Mouse (Mus musculus): ENCODE measurements around the gene Pdzd2. TPM values are rescaled to one million over a fixed set of nuclear protein-coding genes. Genes with fewer than 3 reads are reported as not detected.

The Pdzd2 gene
- polyA plus RNA-seq, 1 experiment from 2014 or later = 4.7 TPM

DNA sequence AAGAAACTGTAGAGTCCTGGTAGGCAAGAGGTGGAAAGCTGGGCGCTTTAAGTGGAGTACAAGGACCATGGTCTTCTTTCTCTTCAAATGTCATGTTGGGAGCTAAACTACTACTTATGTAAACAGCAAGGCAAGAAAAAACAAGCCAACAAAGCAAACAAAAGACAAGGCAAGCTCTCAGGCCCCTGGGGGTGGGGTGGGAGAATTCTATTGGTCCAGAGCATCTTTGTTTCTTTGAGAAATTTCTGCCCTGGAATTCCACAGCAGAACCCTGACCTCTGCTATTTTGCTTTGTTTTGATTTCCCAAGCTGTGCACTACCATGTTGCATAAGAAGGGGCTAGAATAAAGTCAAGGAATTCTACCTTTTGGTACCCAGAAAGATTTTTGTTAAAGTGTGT lies 307.4 kb downstream of the Pdzd2 start:
- 89% methylated on average over 1 of the region's 1 CpGs for WGBS
- no peaks in the 10 kb centered on the region for H3K9me3 ChIP-seq
- H3K4me3 ChIP-seq = no peak overlapping the region
- no peak for DNase-seq (ENCODE audit: extremely low spot score, low spot score)
- peaks cover 53% of the 10 kb centered on the region for H3K4me1 ChIP-seq
- no peaks in the 10 kb centered on the region for H3K36me3 ChIP-seq (replicated peaks)
- no peaks in the 10 kb centered on the region for H3K27me3 ChIP-seq (ENCODE audit: poor library complexity, severe bottlenecking)
- H3K27ac ChIP-seq = peak overlapping the region; percentile 20; the same call in 1 of the 2 replicates

DNA sequence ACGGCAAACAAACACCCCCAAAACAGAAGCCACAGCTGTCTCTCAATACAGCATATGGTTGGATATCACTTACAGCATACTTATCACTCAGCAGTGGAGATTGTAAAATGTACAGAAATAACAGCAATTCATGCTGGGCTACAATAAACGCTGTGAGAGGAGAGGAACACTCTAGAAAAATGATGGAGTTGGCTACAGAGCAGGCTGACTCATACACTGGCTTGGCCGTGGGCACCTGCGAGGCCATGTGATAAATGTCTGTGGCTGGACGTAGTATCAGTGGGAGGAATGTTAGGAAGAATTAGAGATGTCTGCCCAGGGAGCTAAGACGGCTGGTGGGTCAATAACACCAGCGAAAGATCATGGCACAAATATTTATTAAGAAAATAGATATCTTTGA lies 308.0 kb downstream of the Pdzd2 start:
- peaks cover 49% of the 10 kb centered on the region for H3K4me1 ChIP-seq
- H3K4me3 ChIP-seq = no peak overlapping the region
- H3K27ac ChIP-seq = no peak overlapping the region
- H3K36me3 ChIP-seq (replicated peaks) = no peaks in the 10 kb centered on the region
- H3K9me3 ChIP-seq = no peaks in the 10 kb centered on the region
- no peak for DNase-seq (ENCODE audit: extremely low spot score, low spot score)
- H3K27me3 ChIP-seq (ENCODE audit: poor library complexity, severe bottlenecking) = no peaks in the 10 kb centered on the region
- WGBS = 86% methylated on average over 7 of the region's 7 CpGs

DNA sequence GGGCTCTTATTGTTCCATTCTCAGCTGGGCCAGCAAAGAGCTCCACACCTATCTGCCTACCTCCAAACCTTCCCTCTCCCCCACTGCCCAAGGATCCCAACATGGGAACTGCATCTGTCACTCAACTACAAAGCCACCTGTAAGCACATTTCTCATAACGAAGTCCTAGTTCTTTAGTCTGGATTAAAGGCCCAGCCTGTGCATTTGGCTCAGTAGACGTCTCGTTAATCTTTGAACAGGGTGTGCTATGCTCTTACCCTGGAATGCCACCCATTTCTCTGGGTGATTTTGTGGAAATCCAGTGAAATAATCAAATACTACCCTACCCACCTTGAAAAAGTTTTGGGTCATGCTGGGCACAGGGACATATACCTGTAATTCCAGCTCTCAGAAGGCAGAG lies 308.5 kb downstream of the Pdzd2 start:
- 86% methylated on average over 3 of the region's 3 CpGs for WGBS
- Histone ChIP-seq H3K27me3 (ENCODE audit: poor library complexity, severe bottlenecking) (no peaks in the 10 kb centered on the region), H3K4me1 (peaks cover 45% of the 10 kb centered on the region), H3K9me3 (no peaks in the 10 kb centered on the region), H3K27ac (no peak overlapping the region), H3K36me3 (replicated peaks) (no peaks in the 10 kb centered on the region), H3K4me3 (no peak overlapping the region)
- no peak for DNase-seq (ENCODE audit: extremely low spot score, low spot score)

DNA sequence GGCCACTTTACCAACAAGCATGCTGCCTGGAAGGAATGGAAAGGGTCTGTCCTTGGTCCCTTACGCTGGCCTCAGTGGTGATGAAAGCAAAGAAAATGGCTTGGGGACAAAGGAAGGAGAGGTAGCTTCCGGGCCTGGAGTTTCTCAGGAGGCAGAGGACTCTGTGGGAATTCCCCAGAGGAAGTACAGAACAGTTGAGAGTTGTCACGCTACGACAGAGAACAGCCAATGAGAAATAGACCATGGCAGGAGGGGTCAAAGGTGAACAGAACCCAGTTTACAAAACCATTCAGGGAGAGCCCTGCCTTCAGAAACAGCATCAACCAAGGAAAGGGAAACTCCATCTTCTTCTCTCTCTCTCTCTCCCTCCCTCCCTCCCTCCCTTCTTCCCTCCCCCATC lies 309.1 kb downstream of the Pdzd2 start:
- DNase-seq (ENCODE audit: extremely low spot score, low spot score) = no peak
- H3K36me3 ChIP-seq (replicated peaks) = no peaks in the 10 kb centered on the region
- no peak overlapping the region for H3K27ac ChIP-seq
- WGBS = 69% methylated on average over 4 of the region's 4 CpGs
- H3K9me3 ChIP-seq = no peaks in the 10 kb centered on the region
- H3K4me1 ChIP-seq = peaks cover 43% of the 10 kb centered on the region
- no peaks in the 10 kb centered on the region for H3K27me3 ChIP-seq (ENCODE audit: poor library complexity, severe bottlenecking)
- H3K4me3 ChIP-seq = no peak overlapping the region

DNA sequence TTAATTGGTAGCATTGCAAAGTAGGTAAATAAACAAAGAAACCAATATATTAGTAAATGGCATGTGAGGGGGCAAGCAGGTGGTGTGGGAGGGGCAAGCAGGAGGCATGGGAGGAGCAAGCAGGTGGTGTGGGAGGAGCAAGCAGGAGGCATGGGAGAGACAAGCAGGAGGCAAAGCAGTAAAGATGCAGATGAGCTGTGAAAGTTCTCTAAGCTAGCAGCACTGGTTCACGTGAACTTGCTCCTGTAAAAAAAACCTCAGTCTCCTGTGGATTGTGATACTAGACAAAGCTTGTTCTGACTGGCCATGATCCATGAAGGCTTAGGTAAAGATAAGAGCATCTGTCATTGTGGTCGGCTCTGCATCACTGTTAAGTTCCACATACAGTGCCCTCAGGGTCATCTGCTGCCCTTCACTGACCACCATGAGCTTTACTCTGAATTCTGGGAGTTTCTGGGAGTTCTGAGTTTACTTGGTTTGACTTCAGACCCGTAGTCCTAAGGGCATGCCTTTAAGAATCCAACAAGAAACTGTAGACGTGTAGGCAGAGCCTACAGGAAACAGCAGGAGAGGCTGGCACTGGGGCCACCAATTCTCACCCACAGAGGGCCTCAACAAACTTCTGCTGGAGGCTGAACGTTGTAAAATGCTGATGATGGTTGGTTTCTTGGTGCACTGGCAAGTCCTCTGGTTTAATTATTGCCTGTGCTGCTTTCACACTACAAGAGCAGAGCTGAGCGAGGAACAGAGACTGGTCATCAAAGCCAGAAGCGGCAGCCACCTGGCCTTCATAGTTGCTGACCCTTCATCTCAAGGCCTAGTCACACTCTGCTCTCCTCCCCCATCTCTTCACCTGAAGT lies 309.9 kb downstream of the Pdzd2 start:
- H3K27me3 ChIP-seq (ENCODE audit: poor library complexity, severe bottlenecking) = no peaks in the 10 kb centered on the region
- H3K36me3 ChIP-seq (replicated peaks) = no peaks in the 10 kb centered on the region
- 77% methylated on average over 7 of the region's 7 CpGs for WGBS
- H3K9me3 ChIP-seq = no peaks in the 10 kb centered on the region
- no peak overlapping the region for H3K4me3 ChIP-seq
- no peak for DNase-seq (ENCODE audit: extremely low spot score, low spot score)
- H3K4me1 ChIP-seq = peaks cover 48% of the 10 kb centered on the region
- H3K27ac ChIP-seq = no peak overlapping the region

DNA sequence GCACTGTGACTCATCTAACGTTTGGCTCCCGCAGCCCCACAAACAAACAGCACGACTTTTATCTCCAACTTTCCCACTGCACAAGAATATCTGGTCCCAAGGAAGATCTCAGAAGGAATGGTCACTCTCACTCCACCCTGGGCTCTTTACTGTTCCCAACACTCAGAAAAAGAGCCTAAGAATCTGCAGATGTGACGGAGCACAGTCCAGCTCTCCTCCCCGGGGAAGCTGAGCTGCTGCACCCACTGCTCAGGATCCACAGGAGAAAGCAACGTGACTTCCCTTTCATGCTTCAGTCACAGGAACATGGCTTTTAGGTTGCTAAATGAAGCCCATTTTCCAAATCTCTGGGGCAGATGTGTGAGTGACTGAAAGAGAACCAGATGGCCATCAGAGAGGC lies 311.9 kb downstream of the Pdzd2 start:
- Histone ChIP-seq H3K4me1 (peaks cover 44% of the 10 kb centered on the region), H3K27me3 (ENCODE audit: poor library complexity, severe bottlenecking) (no peaks in the 10 kb centered on the region), H3K27ac (no peak overlapping the region), H3K9me3 (no peaks in the 10 kb centered on the region), H3K4me3 (no peak overlapping the region), H3K36me3 (replicated peaks) (no peaks in the 10 kb centered on the region)
- WGBS = 84% methylated on average over 6 of the region's 6 CpGs
- DNase-seq (ENCODE audit: extremely low spot score, low spot score) = no peak

DNA sequence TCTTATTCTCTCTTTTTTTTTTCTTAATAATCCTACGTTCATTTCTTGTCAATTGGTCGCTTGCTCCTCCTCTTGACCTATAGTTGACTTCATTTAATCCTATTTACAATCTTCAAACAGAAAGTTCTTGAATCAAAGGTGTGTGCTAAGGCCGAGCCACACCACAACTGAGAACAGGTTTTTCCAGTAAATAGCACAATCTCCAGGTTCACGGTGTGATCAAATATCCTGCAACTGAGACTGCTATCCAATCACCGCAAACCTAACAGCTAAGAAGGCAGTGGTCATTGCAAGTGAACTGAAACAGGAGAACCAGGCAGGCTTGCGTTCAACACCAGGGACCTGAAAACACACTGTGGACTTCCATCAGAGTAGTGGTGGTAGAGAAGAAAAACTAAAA lies 313.4 kb downstream of the Pdzd2 start:
- WGBS = 88% methylated on average over 6 of the region's 6 CpGs
- Histone ChIP-seq H3K27ac (no peak overlapping the region), H3K9me3 (no peaks in the 10 kb centered on the region), H3K4me3 (no peak overlapping the region), H3K27me3 (ENCODE audit: poor library complexity, severe bottlenecking) (no peaks in the 10 kb centered on the region), H3K4me1 (peaks cover 31% of the 10 kb centered on the region), H3K36me3 (replicated peaks) (no peaks in the 10 kb centered on the region)
- DNase-seq (ENCODE audit: extremely low spot score, low spot score) = no peak

DNA sequence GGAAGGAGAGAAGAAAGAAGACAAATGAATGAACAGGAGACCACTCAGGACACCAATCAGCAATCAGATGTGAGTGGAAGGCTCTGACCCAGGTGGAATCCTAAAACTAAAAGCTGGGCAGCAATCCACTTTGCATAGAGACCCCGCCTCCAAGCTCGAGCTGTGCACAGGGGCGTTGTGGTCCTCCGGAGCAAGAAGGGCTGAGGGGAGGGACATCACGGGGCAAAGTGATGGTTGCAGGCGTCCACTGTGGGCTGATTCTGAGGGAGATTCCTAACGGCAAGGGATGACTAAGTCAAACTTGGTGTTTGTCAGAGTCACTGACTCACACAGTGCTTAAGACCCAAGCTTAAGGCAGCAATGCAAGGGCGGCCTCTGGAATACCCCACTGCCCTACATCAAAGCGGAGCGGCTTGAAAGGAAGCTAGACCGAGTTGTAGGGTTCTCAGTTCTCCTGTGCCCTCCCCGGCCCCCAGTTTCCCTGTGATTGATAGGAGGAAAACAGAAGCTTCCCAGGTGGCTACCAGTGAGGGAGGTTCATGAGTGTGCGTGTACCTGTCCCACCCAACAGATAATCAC lies 314.6 kb downstream of the Pdzd2 start:
- WGBS = 55% methylated on average over 13 of the region's 13 CpGs
- no peaks in the 10 kb centered on the region for H3K27me3 ChIP-seq (ENCODE audit: poor library complexity, severe bottlenecking)
- H3K27ac ChIP-seq = no peak overlapping the region
- no peaks in the 10 kb centered on the region for H3K36me3 ChIP-seq (replicated peaks)
- H3K9me3 ChIP-seq = no peaks in the 10 kb centered on the region
- H3K4me1 ChIP-seq = peaks cover 23% of the 10 kb centered on the region
- no peak overlapping the region for H3K4me3 ChIP-seq
- DNase-seq (ENCODE audit: extremely low spot score, low spot score) = no peak

DNA sequence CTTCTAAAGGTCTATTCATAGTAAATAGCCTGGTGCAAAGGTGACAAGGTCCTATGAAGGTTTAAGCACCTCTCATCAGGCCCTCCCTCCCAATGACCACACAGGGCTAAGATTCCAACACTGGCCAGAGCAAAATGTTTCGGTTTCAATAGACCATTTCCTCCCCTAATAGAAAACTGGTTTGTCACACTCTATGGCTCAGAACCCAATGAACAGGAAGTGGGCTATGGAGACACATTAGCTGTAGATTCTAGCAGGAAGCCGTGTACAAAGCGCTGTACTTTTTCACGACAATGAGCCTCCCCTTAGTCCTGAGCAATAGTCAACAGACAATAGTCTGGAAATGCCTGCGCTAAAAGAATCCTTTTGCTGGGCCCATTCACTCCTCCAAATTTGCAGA lies 315.5 kb downstream of the Pdzd2 start:
- Histone ChIP-seq H3K4me1 (peaks cover 22% of the 10 kb centered on the region), H3K27me3 (ENCODE audit: poor library complexity, severe bottlenecking) (no peaks in the 10 kb centered on the region), H3K36me3 (replicated peaks) (no peaks in the 10 kb centered on the region), H3K4me3 (no peak overlapping the region), H3K27ac (no peak overlapping the region), H3K9me3 (no peaks in the 10 kb centered on the region)
- no peak for DNase-seq (ENCODE audit: extremely low spot score, low spot score)
- 67% methylated on average over 5 of the region's 5 CpGs for WGBS

DNA sequence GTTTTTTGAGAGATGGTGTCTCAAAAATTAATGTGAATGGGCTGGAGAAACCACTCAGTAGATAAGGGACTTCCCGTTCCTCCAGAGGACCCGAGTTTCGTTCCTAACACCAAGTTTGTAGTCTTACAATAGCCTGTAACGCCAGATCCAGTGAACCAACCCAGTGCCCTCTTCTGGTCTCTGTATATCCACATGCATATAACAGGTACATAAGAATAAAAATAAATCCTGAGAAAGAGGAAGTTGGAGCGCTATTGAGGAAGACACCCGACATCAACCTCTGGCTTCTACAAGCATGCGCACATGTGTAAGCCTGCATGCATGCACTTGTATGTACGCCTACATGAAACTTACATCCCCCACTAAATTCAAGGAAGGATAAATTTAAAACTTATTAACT lies 318.8 kb downstream of the Pdzd2 start:
- no peaks in the 10 kb centered on the region for H3K27me3 ChIP-seq (ENCODE audit: poor library complexity, severe bottlenecking)
- no peak for DNase-seq (ENCODE audit: extremely low spot score, low spot score)
- WGBS = 97% methylated on average over 8 of the region's 8 CpGs
- no peak overlapping the region for H3K27ac ChIP-seq
- H3K36me3 ChIP-seq (replicated peaks) = no peaks in the 10 kb centered on the region
- H3K4me3 ChIP-seq = no peak overlapping the region
- no peaks in the 10 kb centered on the region for H3K9me3 ChIP-seq
- H3K4me1 ChIP-seq = peaks cover 15% of the 10 kb centered on the region

DNA sequence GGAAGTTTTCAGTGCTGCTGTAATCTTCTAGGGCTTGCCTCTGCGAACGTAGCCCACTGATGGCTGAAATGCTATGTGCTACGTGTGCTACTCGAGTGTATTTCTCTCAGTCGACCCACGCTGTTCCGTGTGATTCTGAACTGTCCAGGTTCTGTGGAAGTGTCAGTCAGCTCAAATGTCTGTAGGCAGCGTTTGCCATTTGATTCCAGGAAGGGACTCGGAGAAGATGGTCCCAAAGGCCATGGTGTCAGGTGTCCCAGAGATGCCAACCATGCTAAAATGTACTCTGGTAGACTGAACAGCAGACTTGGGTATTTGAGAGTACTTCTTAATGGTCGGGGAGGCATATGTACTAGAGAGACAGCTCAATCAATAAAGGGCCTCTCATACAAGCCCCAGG lies 319.3 kb downstream of the Pdzd2 start:
- Histone ChIP-seq H3K9me3 (no peaks in the 10 kb centered on the region), H3K27ac (no peak overlapping the region), H3K36me3 (replicated peaks) (no peaks in the 10 kb centered on the region), H3K4me3 (no peak overlapping the region), H3K4me1 (peaks cover 11% of the 10 kb centered on the region), H3K27me3 (ENCODE audit: poor library complexity, severe bottlenecking) (no peaks in the 10 kb centered on the region)
- 94% methylated on average over 10 of the region's 10 CpGs for WGBS
- DNase-seq (ENCODE audit: extremely low spot score, low spot score) = no peak

DNA sequence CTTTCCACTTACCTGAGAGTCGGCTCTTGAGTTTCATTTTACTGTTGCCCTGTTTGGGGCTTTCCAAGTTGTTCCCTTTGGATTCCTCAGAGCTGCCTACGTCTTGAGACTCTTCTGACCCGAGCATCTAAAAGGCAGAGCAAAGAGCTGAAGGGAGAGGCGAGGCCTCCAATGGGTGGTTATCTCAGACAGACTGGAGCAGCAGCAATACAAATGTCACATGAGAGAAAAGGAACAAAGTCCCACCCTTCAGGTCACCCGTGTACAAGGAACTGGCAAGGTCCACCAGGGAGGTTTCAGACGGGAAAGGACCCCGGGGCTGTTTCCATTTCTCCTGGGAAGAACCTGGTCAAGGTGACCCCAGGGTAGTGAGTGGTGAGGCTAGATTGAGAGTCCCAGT lies 320.3 kb downstream of the Pdzd2 start:
- no peaks in the 10 kb centered on the region for H3K27me3 ChIP-seq (ENCODE audit: poor library complexity, severe bottlenecking)
- H3K4me3 ChIP-seq = no peak overlapping the region
- H3K27ac ChIP-seq = no peak overlapping the region
- no peaks in the 10 kb centered on the region for H3K36me3 ChIP-seq (replicated peaks)
- H3K4me1 ChIP-seq = 0 out of 2 replicates have a peak, but pooled peaks cover 5% of the 10 kb centered on the region
- no peaks in the 10 kb centered on the region for H3K9me3 ChIP-seq
- no peak for DNase-seq (ENCODE audit: extremely low spot score, low spot score)
- WGBS = 82% methylated on average over 7 of the region's 7 CpGs

DNA sequence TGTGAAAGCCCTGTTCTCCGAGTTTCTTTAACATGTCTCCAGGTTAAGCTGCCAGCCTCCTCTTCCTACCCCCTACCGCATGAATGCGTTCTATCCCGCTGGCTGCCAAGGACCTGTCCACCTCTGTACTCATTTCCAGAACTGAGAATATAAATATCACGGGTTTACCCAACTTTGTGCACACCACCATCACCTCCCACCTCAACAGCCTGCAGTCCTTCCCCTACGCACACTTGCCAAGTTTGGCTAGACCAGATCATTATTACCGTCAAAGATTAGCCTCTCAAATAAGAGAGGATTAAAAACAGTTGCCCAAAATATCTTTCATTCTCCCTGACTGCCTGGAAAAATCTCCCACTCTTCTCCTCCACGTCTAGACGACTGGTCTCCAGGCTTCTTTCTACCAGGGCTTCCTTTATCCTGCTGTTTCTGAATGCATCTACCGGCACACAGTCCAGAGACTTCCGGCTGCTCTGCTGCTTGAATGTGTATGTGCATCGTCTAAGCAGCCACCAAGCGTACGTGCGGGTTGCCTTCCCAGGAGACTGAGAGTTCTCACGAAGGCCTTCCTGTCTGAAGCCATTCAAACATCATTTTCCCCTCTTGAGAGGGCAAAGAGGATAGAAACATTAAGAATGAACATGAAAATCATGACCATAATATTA lies 324.1 kb downstream of the Pdzd2 start:
- no peaks in the 10 kb centered on the region for H3K4me1 ChIP-seq
- 92% methylated on average over 16 of the region's 16 CpGs for WGBS
- H3K27ac ChIP-seq = no peak overlapping the region
- DNase-seq (ENCODE audit: extremely low spot score, low spot score) = no peak
- no peaks in the 10 kb centered on the region for H3K9me3 ChIP-seq
- H3K36me3 ChIP-seq (replicated peaks) = no peaks in the 10 kb centered on the region
- H3K4me3 ChIP-seq = no peak overlapping the region
- H3K27me3 ChIP-seq (ENCODE audit: poor library complexity, severe bottlenecking) = no peaks in the 10 kb centered on the region

Measured in forebrain, embryonic 10.5 days (tissue).